Mouse (Mus musculus): ENCODE results near the gene Pdgfra. TPM values are rescaled to one million over a fixed set of nuclear protein-coding genes. Genes with fewer than 3 reads are reported as not detected.

Pdgfra gene
- polyA plus RNA-seq, 1 experiment from 2014 or later, result 48.1 TPM

- Histone ChIP-seq H3K4me1 (ENCODE audit: insufficient read depth) (peaks cover 5% of the 10 kb centered on the region; the same call in 1 of the 2 replicates), H3K36me3 (ENCODE audit: insufficient read depth) (no peaks in the 10 kb centered on the region), H3K27ac (ENCODE audit: low read depth) (no peak overlapping the region), H3K27me3 (ENCODE audit: insufficient read depth, low read length) (peaks cover 22% of the 10 kb centered on the region), H3K9ac (peak overlapping the region; percentile 23; the same call in 1 of the 2 replicates), H3K4me2 (peak overlapping the region; percentile 69), H3K9me3 (ENCODE audit: low read depth, low read length) (no peaks in the 10 kb centered on the region), H3K4me3 (ENCODE audit: low read depth, low read length) (peak overlapping the region; percentile 34)
- peak; percentile 96 for DNase-seq
- 2% methylated on average over 14 of the region's 14 CpGs for WGBS
- peak; percentile 72 for TF ChIP-seq CTCF (IDR thresholded peaks at IDR 0.05; ENCODE audit: low read depth)
- peak; percentile 62 for ATAC-seq (ENCODE audit: insufficient read depth)
Observed at GRCm38 (mm10) chr5:75143092-75143491, 9.0 kb upstream of the Pdgfra start.

- peaks cover 5% of the 10 kb centered on the region; the same call in 1 of the 2 replicates for H3K4me1 ChIP-seq (ENCODE audit: insufficient read depth)
- no peaks in the 10 kb centered on the region for H3K9me3 ChIP-seq (ENCODE audit: low read depth, low read length)
- peak overlapping the region; percentile 69; the same call in 1 of the 2 replicates for H3K4me2 ChIP-seq
- H3K4me3 ChIP-seq (ENCODE audit: low read depth, low read length), result no peak overlapping the region
- no peak overlapping the region for H3K27ac ChIP-seq (ENCODE audit: low read depth)
- H3K9ac ChIP-seq, result no peak overlapping the region
- TF ChIP-seq CTCF (IDR thresholded peaks at IDR 0.05; ENCODE audit: low read depth), result peak; percentile 25
- DNase-seq (peak; percentile 27), ATAC-seq (ENCODE audit: insufficient read depth) (no peak)
- WGBS, result 22% methylated on average over 7 of the region's 7 CpGs
- no peaks in the 10 kb centered on the region for H3K36me3 ChIP-seq (ENCODE audit: insufficient read depth)
- peaks cover 25% of the 10 kb centered on the region for H3K27me3 ChIP-seq (ENCODE audit: insufficient read depth, low read length)
Observed at GRCm38 (mm10) chr5:75143767-75144166, 8.3 kb upstream of the Pdgfra start.

- WGBS, result 75% methylated on average over 2 of the region's 2 CpGs
- DNase-seq (peak; percentile 36), ATAC-seq (ENCODE audit: insufficient read depth) (no peak)
- TF ChIP-seq CTCF (IDR thresholded peaks at IDR 0.05; ENCODE audit: low read depth), result peak; percentile 43
- H3K9me3 ChIP-seq (ENCODE audit: low read depth, low read length), result no peaks in the 10 kb centered on the region
- no peaks in the 10 kb centered on the region for H3K36me3 ChIP-seq (ENCODE audit: insufficient read depth)
- no peak overlapping the region for H3K9ac ChIP-seq
- peaks cover 10% of the 10 kb centered on the region; the same call in 1 of the 2 replicates for H3K4me1 ChIP-seq (ENCODE audit: insufficient read depth)
- H3K27me3 ChIP-seq (ENCODE audit: insufficient read depth, low read length), result peaks cover 35% of the 10 kb centered on the region
- no peak overlapping the region for H3K27ac ChIP-seq (ENCODE audit: low read depth)
- no peak overlapping the region for H3K4me2 ChIP-seq
- no peak overlapping the region for H3K4me3 ChIP-seq (ENCODE audit: low read depth, low read length)
Observed at GRCm38 (mm10) chr5:75145341-75145740, 6.8 kb upstream of the Pdgfra start.

GRCm38 (mm10) chr5:75146469-75146868, 5.6 kb upstream of the Pdgfra start:
- no peak for TF ChIP-seq CTCF (IDR thresholded peaks at IDR 0.05; ENCODE audit: low read depth)
- Histone ChIP-seq H3K27me3 (ENCODE audit: insufficient read depth, low read length) (peaks cover 40% of the 10 kb centered on the region), H3K9ac (no peak overlapping the region), H3K27ac (ENCODE audit: low read depth) (no peak overlapping the region), H3K9me3 (ENCODE audit: low read depth, low read length) (no peaks in the 10 kb centered on the region), H3K36me3 (ENCODE audit: insufficient read depth) (no peaks in the 10 kb centered on the region), H3K4me3 (ENCODE audit: low read depth, low read length) (no peak overlapping the region), H3K4me2 (no peak overlapping the region), H3K4me1 (ENCODE audit: insufficient read depth) (peaks cover 10% of the 10 kb centered on the region; the same call in 1 of the 2 replicates)
- DNase-seq (no peak), ATAC-seq (ENCODE audit: insufficient read depth) (no peak)
- WGBS, result 77% methylated on average over 1 of the region's 1 CpGs

GRCm38 (mm10) chr5:75148343-75149127, 3.6 kb upstream of the Pdgfra start:
- DNase-seq, result peak; percentile 69

GRCm38 (mm10) chr5:75149380-75149779, 2.7 kb upstream of the Pdgfra start:
- Histone ChIP-seq H3K27ac (ENCODE audit: low read depth) (no peak overlapping the region), H3K9ac (no peak overlapping the region), H3K4me1 (ENCODE audit: insufficient read depth) (peaks cover 4% of the 10 kb centered on the region; the same call in 1 of the 2 replicates), H3K4me2 (peak overlapping the region; percentile 82), H3K27me3 (ENCODE audit: insufficient read depth, low read length) (peaks cover 60% of the 10 kb centered on the region), H3K36me3 (ENCODE audit: insufficient read depth) (no peaks in the 10 kb centered on the region), H3K4me3 (ENCODE audit: low read depth, low read length) (peak overlapping the region; percentile 16; the same call in 1 of the 2 replicates), H3K9me3 (ENCODE audit: low read depth, low read length) (no peaks in the 10 kb centered on the region)
- no peak for TF ChIP-seq CTCF (IDR thresholded peaks at IDR 0.05; ENCODE audit: low read depth)
- ATAC-seq (ENCODE audit: insufficient read depth) (no peak), DNase-seq (no peak)
- 13% methylated on average over 10 of the region's 10 CpGs for WGBS

More at GRCm38 (mm10) chr5:75148343-75149127, 3.6 kb upstream of the Pdgfra start:
- Histone ChIP-seq H3K36me3 (ENCODE audit: insufficient read depth) (no peaks in the 10 kb centered on the region), H3K27ac (ENCODE audit: low read depth) (peak overlapping the region; percentile 68), H3K9ac (peak overlapping the region; percentile 49), H3K4me3 (ENCODE audit: low read depth, low read length) (peak overlapping the region; percentile 15; the same call in 1 of the 2 replicates), H3K9me3 (ENCODE audit: low read depth, low read length) (no peaks in the 10 kb centered on the region), H3K4me1 (ENCODE audit: insufficient read depth) (peaks cover 4% of the 10 kb centered on the region; the same call in 1 of the 2 replicates), H3K27me3 (ENCODE audit: insufficient read depth, low read length) (peaks cover 52% of the 10 kb centered on the region), H3K4me2 (peak overlapping the region; percentile 82)
- WGBS, result 3% methylated on average over 30 of the region's 30 CpGs
- TF ChIP-seq CTCF (IDR thresholded peaks at IDR 0.05; ENCODE audit: low read depth), result no peak
- peak; percentile 43; the same call in 1 of the 2 replicates for ATAC-seq (ENCODE audit: insufficient read depth)

- Histone ChIP-seq H3K4me2 (peak overlapping the region; percentile 82), H3K27me3 (ENCODE audit: insufficient read depth, low read length) (peaks cover 60% of the 10 kb centered on the region), H3K4me3 (ENCODE audit: low read depth, low read length) (peak overlapping the region; percentile 16), H3K4me1 (ENCODE audit: insufficient read depth) (peaks cover 4% of the 10 kb centered on the region; the same call in 1 of the 2 replicates), H3K36me3 (ENCODE audit: insufficient read depth) (no peaks in the 10 kb centered on the region), H3K27ac (ENCODE audit: low read depth) (peak overlapping the region; percentile 42; the same call in 1 of the 2 replicates), H3K9me3 (ENCODE audit: low read depth, low read length) (no peaks in the 10 kb centered on the region), H3K9ac (0 out of 2 replicates have a peak overlapping the region, but pooled peaks have one; percentile 0)
- 10% methylated on average over 11 of the region's 11 CpGs for WGBS
- DNase-seq (peak; percentile 64), ATAC-seq (ENCODE audit: insufficient read depth) (no peak)
- TF ChIP-seq CTCF (IDR thresholded peaks at IDR 0.05; ENCODE audit: low read depth), result peak; percentile 18; the same call in 1 of the 2 replicates
Observed at GRCm38 (mm10) chr5:75149880-75150279, 2.2 kb upstream of the Pdgfra start.

Data from lung, embryonic 14.5 days (tissue).